Mouse (Mus musculus) skeletal muscle tissue, adult 2 months (tissue): ENCODE measurements at regions not wholly inside any gene's neighbourhood (a gene's known extent, or its start where the extent isn't known, plus 50 kb on each side); places are given as distances from the start of the nearest gene placed in this dataset.
A peak's percentile ranks its signal among the peaks of the same experiment; 100 is the strongest.

Experiments used
- DNase-seq: peaks from one replicate; pipeline ENCODE4 v3.0.0-alpha.2; 2012; ENCODE audit warnings: low read depth, low spot score

- no peak for DNase-seq
Observed at GRCm38 (mm10) chr5:111944273-111944971, 210.7 kb downstream of the Gm26897 start.

DNA sequence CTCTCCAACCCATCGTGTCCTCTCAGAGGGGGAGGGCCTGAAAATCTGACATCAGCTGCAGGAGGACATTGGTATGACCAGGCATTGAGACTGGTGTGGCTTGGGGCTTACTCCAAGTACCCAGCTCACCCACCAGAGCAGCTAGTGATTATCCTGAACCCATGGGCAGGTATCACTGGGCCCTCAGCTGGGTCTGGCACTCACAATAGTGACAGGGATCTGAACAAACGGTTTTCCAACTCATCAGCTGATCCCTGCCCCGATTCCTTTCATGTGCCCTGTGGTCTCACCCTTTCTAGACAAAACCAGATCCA, 211.2 kb downstream of the Gm26897 start:
- DNase-seq = no peak

DNA sequence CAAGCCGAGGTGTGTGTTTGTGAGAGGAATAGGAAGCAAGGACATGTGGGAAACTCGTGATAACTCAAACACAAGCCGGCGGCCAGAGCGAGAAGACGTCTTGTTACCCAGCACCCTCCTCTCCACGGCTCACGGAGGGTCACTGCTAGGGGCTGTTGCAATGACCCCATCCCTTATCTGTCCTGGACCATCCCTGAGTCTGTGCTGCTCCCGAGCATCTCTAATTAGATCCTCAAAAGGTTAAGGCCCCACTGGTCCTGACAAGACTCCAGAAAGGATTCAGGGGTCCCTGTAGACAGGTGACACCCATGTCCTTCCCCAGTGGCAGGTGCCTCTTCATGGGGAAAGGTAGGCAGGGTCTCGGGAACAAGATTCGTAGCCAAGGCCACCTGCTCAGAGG, 212.6 kb downstream of the Gm26897 start:
- DNase-seq = no peak

DNA sequence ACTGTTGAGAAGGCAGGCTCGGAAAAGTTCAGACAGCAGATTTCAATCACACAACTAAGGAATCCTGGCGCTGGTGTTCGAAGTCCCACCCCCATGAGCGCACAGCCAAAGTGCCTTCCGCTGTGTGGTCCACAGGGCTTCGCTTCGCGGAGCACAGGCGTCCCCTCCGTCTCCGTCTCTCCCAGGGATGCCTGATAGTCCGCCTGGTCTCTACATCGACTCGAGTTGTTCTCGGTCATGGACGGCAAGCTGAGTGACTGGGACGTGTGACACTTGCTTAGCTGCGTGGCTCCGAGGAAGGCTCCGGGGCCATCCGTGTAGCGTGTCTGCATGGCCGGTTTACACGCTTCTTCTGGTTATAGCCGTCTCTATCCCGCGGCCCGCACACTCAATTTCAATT, 224.0 kb downstream of the Gm26897 start:
- no peak for DNase-seq

- no peak for DNase-seq
Observed at GRCm38 (mm10) chr5:111958226-111958625, 224.5 kb downstream of the Gm26897 start.

DNA sequence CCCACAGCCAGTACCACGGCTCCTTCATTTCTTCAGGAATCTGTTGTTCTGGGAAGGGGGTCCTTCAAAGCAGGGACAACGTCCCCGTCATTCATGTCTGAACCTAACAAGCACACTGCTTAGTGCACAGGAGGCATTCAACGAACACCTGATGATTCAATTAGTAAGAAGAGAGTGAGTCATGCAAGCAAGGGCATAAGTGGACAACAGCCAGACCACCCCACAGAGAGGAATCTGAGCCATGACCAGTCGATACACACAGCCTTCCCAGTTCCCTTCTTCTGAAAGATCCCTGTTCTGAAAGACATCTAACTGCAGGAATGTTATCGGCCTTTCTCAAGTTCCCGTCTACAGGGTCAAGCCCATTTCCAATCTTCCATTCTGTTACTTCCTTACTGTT, 231.6 kb downstream of the Gm26897 start:
- DNase-seq = no peak

- DNase-seq = no peak
Observed at GRCm38 (mm10) chr5:111968121-111968520, 234.4 kb downstream of the Gm26897 start.

GRCm38 (mm10) chr5:111968701-111969100, 235.0 kb downstream of the Gm26897 start:
- no peak for DNase-seq

GRCm38 (mm10) chr5:111971193-111971592, 237.5 kb downstream of the Gm26897 start:
- DNase-seq = peak; percentile 42

- no peak for DNase-seq
Observed at GRCm38 (mm10) chr5:111971952-111972351, 238.2 kb downstream of the Gm26897 start.

- no peak for DNase-seq
Observed at GRCm38 (mm10) chr5:111975686-111976085, 242.0 kb downstream of the Gm26897 start.

GRCm38 (mm10) chr5:111979601-111980000, 245.9 kb downstream of the Gm26897 start:
- DNase-seq = no peak

DNA sequence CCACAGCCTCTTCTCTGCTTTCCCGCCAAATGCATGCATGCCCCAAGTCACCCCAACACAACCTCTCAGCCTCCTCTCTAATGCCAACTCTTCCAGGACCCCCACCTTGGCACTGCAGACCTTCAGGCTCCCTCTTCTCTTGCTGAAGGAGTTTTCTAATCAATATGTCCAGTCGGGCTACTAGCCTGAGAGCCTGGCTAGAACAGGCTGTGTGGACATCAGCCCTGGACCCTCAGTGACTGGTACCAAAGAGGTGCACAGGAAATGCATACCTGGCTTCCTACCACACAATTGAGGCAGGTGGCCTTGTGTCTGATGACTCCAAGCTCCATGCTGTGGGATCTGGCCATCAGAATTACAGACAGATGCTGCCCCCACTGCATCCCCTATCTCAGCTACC, 248.4 kb downstream of the Gm26897 start:
- no peak for DNase-seq

- DNase-seq = no peak
Observed at GRCm38 (mm10) chr5:111985997-111986396, 252.3 kb downstream of the Gm26897 start.

GRCm38 (mm10) chr5:111987036-111987435, 253.3 kb downstream of the Gm26897 start:
- no peak for DNase-seq

- no peak for DNase-seq
Observed at GRCm38 (mm10) chr5:111991805-111992204, 258.1 kb downstream of the Gm26897 start.

GRCm38 (mm10) chr5:111993221-111993620, 259.1 kb downstream of the Cryba4 start:
- DNase-seq = no peak

DNA sequence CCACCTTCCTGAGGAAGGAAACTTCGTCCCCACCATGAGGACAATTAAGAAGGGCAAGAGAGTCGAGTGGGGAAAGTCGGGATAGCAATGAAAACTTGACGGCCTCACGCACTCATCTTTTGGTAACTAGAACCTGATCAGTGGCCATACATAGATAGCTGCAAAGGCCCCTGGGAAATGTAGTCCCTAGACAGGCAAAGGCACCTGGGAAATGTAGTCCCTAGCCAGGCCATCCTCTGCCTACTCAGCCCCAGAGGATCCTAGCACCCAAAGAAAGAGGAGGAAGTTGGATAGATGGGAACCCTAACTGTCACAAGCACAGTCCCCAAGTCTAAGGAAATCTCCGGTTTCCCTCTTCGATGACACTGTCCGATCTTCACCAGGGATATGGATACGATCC, 258.4 kb downstream of the Cryba4 start:
- DNase-seq = no peak

DNA sequence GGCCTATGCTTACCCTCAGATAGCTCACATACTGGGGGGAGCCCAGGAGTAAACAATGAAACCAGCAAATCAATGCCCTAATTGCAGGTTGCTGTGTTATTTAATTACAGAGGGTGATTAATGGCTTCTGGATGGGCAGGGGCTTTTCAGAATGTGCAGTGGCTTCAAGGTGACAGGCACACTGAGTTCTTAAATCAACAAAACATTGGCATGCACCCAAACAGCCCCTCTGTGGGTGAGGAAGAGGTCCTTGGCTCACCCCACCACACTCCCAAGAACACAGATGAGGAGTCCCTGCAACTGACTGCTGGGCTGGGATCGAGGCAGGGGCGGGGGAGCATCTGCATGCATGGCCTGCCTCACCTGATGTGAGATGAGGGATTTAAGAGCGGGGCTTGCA, 255.5 kb downstream of the Cryba4 start:
- no peak for DNase-seq

DNA sequence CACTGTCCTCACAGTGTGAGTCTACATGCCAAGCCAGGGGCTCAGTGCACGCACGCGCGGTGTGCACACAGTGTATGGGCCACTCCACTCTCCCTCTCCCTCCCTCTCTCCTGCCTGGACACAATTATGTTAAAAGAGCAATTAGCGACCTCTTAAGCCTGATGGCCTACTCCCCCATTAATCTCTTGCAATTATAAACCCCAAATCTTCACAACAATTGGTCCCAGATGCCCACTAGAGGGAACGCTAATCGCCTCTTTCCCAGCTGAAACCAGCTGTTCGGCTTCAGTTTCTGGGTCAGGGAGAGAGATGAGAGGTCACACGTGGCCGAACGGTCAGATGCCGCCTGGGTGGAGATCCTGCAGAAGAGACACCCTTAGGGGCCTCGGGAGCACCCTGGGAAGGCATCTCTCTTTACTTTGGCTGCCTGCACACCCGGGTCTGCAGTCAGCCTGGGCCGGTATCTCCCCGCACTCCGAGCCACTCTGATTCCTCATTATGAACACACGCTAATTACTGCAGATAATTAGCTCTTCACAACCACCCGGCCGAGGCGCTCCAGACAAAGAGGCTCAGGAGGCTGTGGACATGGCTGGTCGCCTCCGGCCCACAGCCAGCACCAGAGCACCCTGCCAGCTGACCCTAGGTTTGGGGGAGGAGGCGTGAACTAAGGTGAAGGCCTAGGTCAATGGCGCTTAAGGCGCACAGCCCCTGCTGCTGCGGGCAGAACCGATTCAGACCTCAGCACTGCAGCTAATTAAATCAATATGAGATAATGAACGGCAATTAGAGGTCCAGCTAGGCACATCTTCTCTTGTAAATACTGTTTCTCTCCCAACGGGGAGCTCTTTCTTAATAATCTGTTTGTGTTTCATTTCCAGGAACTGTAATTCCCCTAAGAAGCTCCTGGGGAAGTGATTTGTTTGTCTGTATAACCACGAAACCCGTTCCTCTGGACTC, 250.3 kb downstream of the Cryba4 start:
- DNase-seq = no peak

GRCm38 (mm10) chr5:112002856-112003660, 249.3 kb downstream of the Cryba4 start:
- DNase-seq = no peak

GRCm38 (mm10) chr5:112004041-112004440, 248.3 kb downstream of the Cryba4 start:
- no peak for DNase-seq
